Mouse (Mus musculus) C2C12 (cell line): ENCODE data around the gene Hs6st3.

ENCODE experiments used
- CTCF ChIP-seq: IDR thresholded peaks from one replicate; pipeline ENCODE4 v1.5.1; 2011; ENCODE audit not compliant: control insufficient read depth, insufficient read depth, insufficient read length
- FOSL1 ChIP-seq: IDR thresholded peaks from one replicate; pipeline ENCODE4 v1.8.0; 2011; ENCODE audit warnings: mild to moderate bottlenecking, low read length; ENCODE audit not compliant: poor library complexity, insufficient read depth, severe bottlenecking
- MYOG ChIP-seq: IDR thresholded peaks from one replicate; pipeline ENCODE4 v1.6.1; 2011; ENCODE audit not compliant: control insufficient read depth, insufficient read length; ENCODE audit errors: extremely low read depth
- USF1 ChIP-seq: IDR thresholded peaks from one replicate; pipeline ENCODE4 v1.6.1; 2011; ENCODE audit warnings: low read depth, mild to moderate bottlenecking, control low read depth, moderate library complexity

- no peak for TF ChIP-seq CTCF
- no peak for TF ChIP-seq MYOG
- no peak for TF ChIP-seq USF1
- TF ChIP-seq FOSL1 = no peak
Measured at GRCm38 (mm10) chr14:119717323-119717722, 579.2 kb downstream of the Hs6st3 start.
